Mouse (Mus musculus): Measurements from ENCODE around the gene Arhgdia. TPM values are rescaled to one million over a fixed set of nuclear protein-coding genes. Genes with fewer than 3 reads are reported as not detected.
A peak's percentile ranks its signal among the peaks of the same experiment; 100 is the strongest.

Arhgdia gene
- polyA plus RNA-seq, 1 experiment from 2014 or later = 777 TPM

DNA sequence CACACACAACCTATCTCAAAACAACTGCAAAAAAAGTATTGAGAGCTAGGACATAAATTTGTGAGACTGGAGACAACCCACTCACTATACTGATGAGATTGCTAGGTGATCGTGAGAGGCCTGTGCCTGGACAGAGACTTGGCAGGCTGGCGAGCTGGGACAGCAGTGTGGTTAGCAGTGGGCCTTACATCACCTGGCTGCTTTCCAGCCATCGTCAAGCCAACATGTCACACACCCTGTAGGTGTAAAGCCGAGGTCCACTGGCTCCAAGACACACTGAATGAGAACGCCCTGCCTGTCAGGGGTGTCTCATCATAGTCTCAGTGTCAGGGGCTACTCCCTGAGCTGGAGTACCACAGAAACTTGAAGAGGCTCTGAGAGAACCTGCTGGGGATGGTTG, 28.7 kb downstream of the Arhgdia start:
- DNase-seq (ENCODE audit: low spot score) = no peak
- Histone ChIP-seq H3K36me3 (0 out of 2 replicates have a peak, but pooled peaks cover 2% of the 10 kb centered on the region), H3K27me3 (ENCODE audit: low read depth, poor library complexity, severe bottlenecking) (no peaks in the 10 kb centered on the region), H3K4me3 (no peak overlapping the region), H3K27ac (replicated peaks) (no peak overlapping the region), H3K9me3 (replicated peaks) (0 out of 2 replicates have a peak, but pooled peaks cover 11% of the 10 kb centered on the region), H3K4me1 (peaks cover 31% of the 10 kb centered on the region)
- 81% methylated on average over 5 of the region's 5 CpGs for WGBS

DNA sequence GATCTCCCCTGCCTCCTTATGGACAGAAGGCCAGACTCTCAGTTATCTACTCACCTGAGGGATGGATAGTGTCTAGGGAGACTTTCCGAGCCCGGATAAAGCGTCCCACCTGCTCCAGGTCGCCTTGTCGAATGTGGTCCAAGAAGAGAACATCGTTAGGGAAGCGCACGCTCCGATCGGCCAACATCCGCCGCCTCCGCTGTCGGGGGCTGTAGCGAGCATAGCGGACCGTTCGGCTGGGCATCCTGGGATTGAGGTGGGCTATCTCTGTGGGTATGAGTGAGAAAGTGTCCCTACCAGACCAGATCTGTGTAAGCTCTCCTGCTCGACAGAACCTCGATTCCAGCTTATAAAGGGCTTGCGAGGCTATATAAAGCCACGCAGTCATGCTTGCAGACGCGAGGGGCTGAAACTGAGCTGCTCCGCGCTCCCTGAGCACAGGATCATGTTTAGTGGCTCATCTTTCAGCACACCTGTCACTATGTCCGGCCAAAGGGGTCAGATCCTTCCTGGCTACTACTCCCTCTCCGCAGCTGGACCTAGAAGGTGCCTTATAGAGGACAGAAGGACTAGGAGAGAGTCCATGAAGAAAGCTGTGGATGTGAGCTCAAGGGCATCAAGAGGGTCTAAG, 30.5 kb downstream of the Arhgdia start, which contains the start of gene Ppp1r27:
Gene Ppp1r27 (minus strand): TSS at position 323 of the 631 bp plus-strand sequence.
- Histone ChIP-seq H3K36me3 (peaks cover 15% of the 10 kb centered on the region), H3K9me3 (replicated peaks) (no peaks in the 10 kb centered on the region), H3K4me3 (peak within 1 kb of the TSS; percentile 100), H3K27me3 (ENCODE audit: low read depth, poor library complexity, severe bottlenecking) (no peaks in the 10 kb centered on the region), H3K4me1 (peaks cover 35% of the 10 kb centered on the region), H3K27ac (replicated peaks) (peak within 1 kb of the TSS; percentile 96)
- no peak for DNase-seq (ENCODE audit: low spot score)
- 95% methylated on average over 28 of the region's 28 CpGs for WGBS

DNA sequence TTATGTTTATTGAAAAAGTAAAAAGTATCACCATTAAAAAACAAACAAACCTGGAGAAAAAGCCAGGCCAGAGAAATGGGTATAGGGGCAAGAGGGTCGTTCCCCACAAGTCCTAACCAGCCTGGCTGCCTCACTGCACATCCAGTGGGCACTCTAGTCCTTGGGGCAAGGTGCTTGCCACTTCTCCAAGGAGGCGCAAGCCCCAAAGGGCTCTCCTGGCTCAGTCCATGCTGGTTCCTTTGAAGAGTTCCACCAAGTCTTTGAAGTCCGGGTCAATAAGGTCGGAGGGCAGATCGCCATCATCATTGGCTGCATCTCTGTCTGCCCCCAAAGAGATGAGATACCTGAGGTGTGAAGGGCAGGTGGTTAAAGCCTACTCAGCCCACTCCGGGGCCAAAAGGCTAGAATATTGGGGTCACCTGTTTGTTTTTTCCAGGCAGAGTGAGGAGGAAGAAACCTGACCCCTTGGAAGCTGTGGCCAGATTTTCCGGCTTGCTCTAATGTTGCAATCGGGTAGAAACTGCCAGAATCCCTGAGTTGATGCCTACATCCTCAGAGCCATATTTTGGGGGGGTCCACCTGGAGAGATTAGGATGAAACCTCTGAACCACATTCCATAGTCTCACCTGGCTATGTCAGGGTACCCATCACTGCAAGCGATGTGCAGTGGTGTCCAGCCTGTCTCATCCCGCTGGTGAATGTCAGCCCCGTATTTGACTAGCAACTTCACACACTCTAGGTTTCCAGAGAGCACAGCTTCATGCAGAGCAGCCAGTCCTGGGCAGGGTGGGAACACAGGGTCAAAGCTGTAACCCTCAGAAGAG, 31.2 kb downstream of the Arhgdia start:
- Histone ChIP-seq H3K9me3 (replicated peaks) (no peaks in the 10 kb centered on the region), H3K27ac (replicated peaks) (peak overlapping the region; percentile 96), H3K4me1 (peaks cover 35% of the 10 kb centered on the region), H3K27me3 (ENCODE audit: low read depth, poor library complexity, severe bottlenecking) (no peaks in the 10 kb centered on the region), H3K36me3 (peaks cover 22% of the 10 kb centered on the region), H3K4me3 (peak overlapping the region; percentile 100)
- no peak for DNase-seq (ENCODE audit: low spot score)
- WGBS = 81% methylated on average over 11 of the region's 11 CpGs

DNA sequence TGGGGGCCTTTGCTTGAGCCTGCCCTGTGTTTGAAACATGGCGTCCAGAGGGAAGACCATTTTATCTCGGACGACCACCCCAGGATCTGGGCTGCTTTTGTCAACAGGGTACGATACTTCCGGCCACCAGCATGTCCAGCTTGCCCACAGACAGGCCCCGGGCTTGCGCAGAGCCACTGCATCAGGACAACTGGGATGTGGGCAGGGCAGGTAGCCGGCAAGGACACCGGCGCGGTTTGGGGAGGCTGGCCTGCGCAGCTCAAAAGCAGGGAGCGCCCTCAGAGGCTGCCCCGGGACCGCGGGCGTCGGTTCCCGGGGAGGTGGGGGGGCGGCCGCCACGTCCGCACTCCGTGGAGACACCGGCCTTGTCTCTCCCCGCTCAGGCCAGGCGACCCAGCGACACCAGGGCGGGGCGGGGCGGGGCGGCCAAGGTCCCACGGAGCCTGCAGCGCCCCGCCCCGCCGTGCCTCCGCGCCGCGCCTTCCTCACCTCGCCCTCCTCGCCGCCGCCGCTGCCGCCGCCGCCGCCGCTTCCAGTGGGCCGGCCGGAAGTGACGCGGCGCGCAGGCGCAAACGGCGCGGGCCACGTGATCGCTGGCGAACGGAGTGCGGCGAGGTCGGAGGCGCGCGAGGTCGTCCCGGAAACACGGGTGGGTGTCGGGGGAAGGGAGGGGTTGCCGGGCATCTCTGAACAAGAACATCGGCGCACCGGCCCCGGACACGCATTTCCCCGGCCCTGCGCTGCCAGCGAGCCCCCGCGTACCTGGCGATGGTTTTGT, 32.1 kb downstream of the Arhgdia start, which contains the start of gene Mcrip1:
Gene Mcrip1 (minus strand): TSS at position 560 of the 778 bp plus-strand sequence.
- no peaks in the 10 kb centered on the region for H3K27me3 ChIP-seq (ENCODE audit: low read depth, poor library complexity, severe bottlenecking)

DNA sequence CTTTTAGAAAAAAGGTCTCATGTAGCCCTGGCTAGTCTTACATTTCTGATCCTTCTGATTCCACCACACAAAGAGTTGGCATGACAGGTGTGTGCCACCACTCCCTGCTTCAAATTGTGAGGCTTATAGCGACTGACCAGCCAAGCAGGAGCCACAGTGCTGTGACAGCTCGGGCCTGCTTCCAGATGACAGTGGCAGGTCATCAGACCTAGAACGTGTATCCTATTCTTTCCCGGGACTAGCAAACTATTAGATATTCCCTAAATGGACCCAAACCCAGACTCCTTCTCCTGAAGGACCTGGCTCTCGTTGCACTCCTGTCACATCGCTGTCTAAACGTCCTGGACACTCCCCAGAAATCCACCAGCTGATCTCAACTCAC, 32.6 kb downstream of the Arhgdia start:
- WGBS = 35% methylated on average over 7 of the region's 7 CpGs

More for the DNA sequence above, 32.1 kb downstream of the Arhgdia start, which contains the start of gene Mcrip1:
- Histone ChIP-seq H3K9me3 (replicated peaks) (no peaks in the 10 kb centered on the region), H3K4me3 (peak within 1 kb of the TSS; percentile 100), H3K27ac (replicated peaks) (peak within 1 kb of the TSS; percentile 96), H3K4me1 (peaks cover 35% of the 10 kb centered on the region), H3K36me3 (peaks cover 30% of the 10 kb centered on the region)
- under 1% methylated on average over 85 of the region's 87 CpGs for WGBS
- peak; percentile 89 for DNase-seq (ENCODE audit: low spot score)

DNA sequence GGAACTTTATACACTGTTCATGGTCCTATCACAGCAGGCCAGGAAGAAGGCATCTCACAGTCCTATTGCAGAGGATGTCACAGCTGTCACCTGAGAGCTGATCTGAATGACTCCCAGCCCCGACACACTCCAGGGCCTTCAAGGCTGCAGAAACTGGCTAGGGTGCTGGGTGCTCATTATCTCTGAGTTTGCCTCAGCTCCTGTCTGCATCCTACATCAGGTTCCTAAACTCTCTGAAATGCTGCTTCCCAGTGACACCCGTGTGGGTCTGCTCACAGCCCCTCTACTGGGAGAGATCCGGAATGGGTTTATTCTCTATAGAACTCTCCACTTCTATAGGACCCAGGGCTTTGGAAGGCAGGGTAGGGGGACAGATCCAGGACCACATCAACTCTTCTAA, 33.2 kb downstream of the Arhgdia start:
- no peak for DNase-seq (ENCODE audit: low spot score)
- Histone ChIP-seq H3K27ac (replicated peaks) (peak overlapping the region; percentile 96; the same call in 1 of the 2 replicates), H3K9me3 (replicated peaks) (no peaks in the 10 kb centered on the region), H3K27me3 (ENCODE audit: low read depth, poor library complexity, severe bottlenecking) (no peaks in the 10 kb centered on the region), H3K4me3 (peak overlapping the region; percentile 100), H3K4me1 (peaks cover 35% of the 10 kb centered on the region), H3K36me3 (peaks cover 42% of the 10 kb centered on the region)
- 88% methylated on average over 3 of the region's 3 CpGs for WGBS

More for the DNA sequence above, 32.6 kb downstream of the Arhgdia start:
- peak overlapping the region; percentile 100 for H3K4me3 ChIP-seq
- no peak for DNase-seq (ENCODE audit: low spot score)
- H3K4me1 ChIP-seq = peaks cover 35% of the 10 kb centered on the region
- H3K27me3 ChIP-seq (ENCODE audit: low read depth, poor library complexity, severe bottlenecking) = no peaks in the 10 kb centered on the region
- H3K9me3 ChIP-seq (replicated peaks) = no peaks in the 10 kb centered on the region
- H3K36me3 ChIP-seq = peaks cover 36% of the 10 kb centered on the region
- peak overlapping the region; percentile 96 for H3K27ac ChIP-seq (replicated peaks)

DNA sequence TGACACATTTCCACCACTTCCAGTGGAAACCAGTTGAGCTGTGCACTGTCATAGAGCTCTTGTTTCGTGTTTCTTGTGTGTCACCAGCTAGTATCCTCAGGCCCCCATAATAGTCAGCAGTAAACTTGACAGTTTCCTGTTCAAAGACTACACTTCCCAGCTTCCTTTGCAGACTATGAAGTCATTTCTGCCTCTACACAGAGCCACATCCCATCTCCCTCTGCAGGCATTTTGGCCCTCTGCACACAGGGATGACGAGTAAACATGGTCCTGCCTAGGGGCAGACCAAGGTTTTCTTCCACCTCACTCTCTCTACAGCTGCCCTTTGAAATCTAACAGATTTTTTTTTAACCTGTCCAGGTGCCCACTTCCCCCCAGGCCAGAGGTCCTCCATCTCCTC, 34.0 kb downstream of the Arhgdia start:
- peaks cover 35% of the 10 kb centered on the region for H3K4me1 ChIP-seq
- no peaks in the 10 kb centered on the region for H3K9me3 ChIP-seq (replicated peaks)
- H3K4me3 ChIP-seq = peak overlapping the region; percentile 100; the same call in 1 of the 2 replicates
- WGBS = 74% methylated on average over 2 of the region's 2 CpGs
- peaks cover 49% of the 10 kb centered on the region for H3K36me3 ChIP-seq
- H3K27ac ChIP-seq (replicated peaks) = no peak overlapping the region
- no peaks in the 10 kb centered on the region for H3K27me3 ChIP-seq (ENCODE audit: low read depth, poor library complexity, severe bottlenecking)
- DNase-seq (ENCODE audit: low spot score) = no peak

DNA sequence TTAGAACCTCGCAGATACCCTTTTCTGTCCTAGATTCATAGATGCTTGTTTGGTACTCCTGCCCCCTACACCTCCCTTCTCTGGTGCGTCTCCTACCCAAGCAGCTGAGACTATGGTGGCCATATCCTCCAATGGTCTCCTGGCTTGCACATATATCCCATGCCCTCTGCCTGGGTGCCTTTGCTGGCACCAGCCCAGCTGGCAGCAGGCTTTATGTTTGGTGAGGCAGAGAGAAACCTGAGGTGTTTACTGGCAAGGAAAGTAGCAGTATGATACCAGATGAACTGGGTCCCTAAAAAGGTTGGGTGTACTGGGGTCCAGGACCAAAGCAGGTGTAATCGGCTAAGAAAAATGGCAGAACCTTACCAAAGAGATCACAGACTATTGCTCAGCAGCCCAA, 35.5 kb downstream of the Arhgdia start:
- Histone ChIP-seq H3K36me3 (peaks cover 57% of the 10 kb centered on the region), H3K27me3 (ENCODE audit: low read depth, poor library complexity, severe bottlenecking) (no peaks in the 10 kb centered on the region), H3K4me1 (peaks cover 35% of the 10 kb centered on the region), H3K4me3 (no peak overlapping the region), H3K27ac (replicated peaks) (no peak overlapping the region), H3K9me3 (replicated peaks) (no peaks in the 10 kb centered on the region)
- no peak for DNase-seq (ENCODE audit: low spot score)
- 89% methylated on average over 3 of the region's 3 CpGs for WGBS

DNA sequence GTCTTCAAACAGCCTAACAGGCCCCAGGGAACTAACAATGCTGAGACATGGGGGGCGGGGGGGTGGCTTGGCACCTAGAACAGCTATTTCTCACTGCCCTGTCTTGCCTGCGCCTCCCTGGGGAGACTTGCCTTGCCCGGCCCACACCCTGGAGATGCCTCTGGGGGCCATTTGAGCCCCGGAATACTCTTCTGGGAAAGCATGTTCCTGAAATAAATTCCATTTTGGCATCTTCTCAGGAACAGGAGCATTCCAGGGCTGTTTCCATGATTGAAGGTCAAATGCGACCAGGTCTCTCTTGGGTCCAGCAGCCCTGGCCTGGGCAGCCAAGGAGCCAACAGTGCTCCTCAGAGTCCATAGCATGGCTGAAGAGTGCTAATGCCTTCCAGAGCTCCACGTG, 39.0 kb downstream of the Arhgdia start:
- WGBS = 85% methylated on average over 6 of the region's 6 CpGs
- H3K27me3 ChIP-seq (ENCODE audit: low read depth, poor library complexity, severe bottlenecking) = no peaks in the 10 kb centered on the region

DNA sequence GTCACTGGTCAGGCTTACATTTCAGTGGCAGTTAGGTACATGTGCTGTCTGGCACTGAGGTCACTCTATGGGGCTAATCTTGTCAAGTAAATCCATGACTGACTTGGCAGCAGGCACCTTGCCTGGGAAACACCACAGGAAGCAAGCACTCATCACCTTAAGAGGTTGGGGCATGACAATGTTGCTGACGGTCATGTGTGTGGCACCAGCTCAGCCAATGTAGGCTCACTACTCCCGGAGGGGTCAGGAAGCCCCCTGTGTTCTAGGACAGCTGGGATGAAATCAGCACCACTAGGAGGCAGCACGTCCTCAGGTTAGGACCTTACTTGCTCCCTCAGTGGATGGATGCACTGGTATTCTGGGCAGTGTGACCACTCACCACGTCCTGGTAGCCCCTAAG, 39.5 kb downstream of the Arhgdia start:
- Histone ChIP-seq H3K36me3 (peaks cover 50% of the 10 kb centered on the region), H3K9me3 (replicated peaks) (no peaks in the 10 kb centered on the region), H3K27ac (replicated peaks) (no peak overlapping the region), H3K27me3 (ENCODE audit: low read depth, poor library complexity, severe bottlenecking) (0 out of 2 replicates have a peak, but pooled peaks cover 2% of the 10 kb centered on the region), H3K4me3 (no peak overlapping the region; the same call in 1 of the 2 replicates), H3K4me1 (peaks cover 27% of the 10 kb centered on the region)
- no peak for DNase-seq (ENCODE audit: low spot score)
- WGBS = 36% methylated on average over 4 of the region's 4 CpGs

More for the DNA sequence above, 39.0 kb downstream of the Arhgdia start:
- H3K9me3 ChIP-seq (replicated peaks) = no peaks in the 10 kb centered on the region
- H3K4me3 ChIP-seq = no peak overlapping the region; the same call in 1 of the 2 replicates
- H3K36me3 ChIP-seq = peaks cover 55% of the 10 kb centered on the region
- H3K27ac ChIP-seq (replicated peaks) = no peak overlapping the region
- no peak for DNase-seq (ENCODE audit: low spot score)
- H3K4me1 ChIP-seq = peaks cover 27% of the 10 kb centered on the region

DNA sequence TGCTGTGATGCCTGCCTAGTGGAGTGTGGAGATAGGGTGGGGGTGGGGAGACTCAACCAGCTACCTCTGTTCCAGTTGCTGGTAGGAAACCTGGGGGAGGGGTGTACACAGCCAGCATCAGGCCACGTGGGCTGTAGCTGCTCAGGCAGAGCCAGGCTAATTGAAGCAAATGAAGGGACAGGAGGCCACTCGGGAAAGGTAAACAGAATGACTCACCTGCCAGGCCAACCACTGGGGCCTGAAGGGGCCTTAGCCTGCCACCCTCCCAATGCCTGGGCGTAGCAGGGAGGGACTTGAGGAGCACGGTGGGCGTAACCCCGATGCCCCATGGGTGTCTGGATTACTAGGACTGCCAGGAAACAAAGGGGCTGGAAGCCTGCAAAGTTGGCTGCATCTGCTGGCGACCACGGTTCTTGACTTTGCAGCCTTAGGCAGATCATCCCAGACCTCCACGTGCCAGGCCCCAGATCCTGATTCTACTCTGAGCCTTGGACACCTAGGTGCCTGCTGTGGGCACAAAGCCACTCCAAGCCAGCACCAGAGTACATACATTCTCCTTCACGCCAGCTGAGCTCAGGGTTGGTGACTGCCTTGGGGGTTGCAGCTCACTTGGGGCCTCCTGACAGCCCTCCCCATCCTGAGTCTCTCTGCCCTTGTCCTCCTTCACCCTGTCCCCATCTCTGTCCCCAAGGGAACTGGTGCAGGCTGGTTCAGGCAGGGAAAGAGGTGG, 42.0 kb downstream of the Arhgdia start:
- WGBS = 21% methylated on average over 10 of the region's 10 CpGs
- H3K9me3 ChIP-seq (replicated peaks) = no peaks in the 10 kb centered on the region
- H3K4me3 ChIP-seq = peak overlapping the region; percentile 22; the same call in 1 of the 2 replicates
- H3K36me3 ChIP-seq = peaks cover 27% of the 10 kb centered on the region
- peak overlapping the region; percentile 79 for H3K27ac ChIP-seq (replicated peaks)
- H3K4me1 ChIP-seq = peaks cover 27% of the 10 kb centered on the region
- no peak for DNase-seq (ENCODE audit: low spot score)
- peaks cover 11% of the 10 kb centered on the region; the same call in 1 of the 2 replicates for H3K27me3 ChIP-seq (ENCODE audit: low read depth, poor library complexity, severe bottlenecking)

DNA sequence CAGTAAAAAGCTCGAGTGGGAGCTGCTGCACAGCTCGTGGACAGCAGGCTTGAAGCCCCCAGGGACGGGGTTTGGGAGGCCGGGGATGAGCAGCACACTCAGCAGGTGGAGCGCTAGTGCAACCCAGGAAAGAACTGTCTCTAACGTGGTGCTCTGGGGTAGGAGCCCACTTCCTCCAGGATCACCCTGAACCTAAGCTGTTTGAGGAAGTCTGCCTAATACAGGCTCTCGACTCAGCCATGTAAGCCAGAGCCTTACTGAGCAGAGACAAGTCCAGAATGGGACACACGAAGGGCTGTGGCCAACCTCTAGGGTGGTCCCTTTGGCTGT, 42.5 kb downstream of the Arhgdia start:
- Histone ChIP-seq H3K9me3 (replicated peaks) (no peaks in the 10 kb centered on the region), H3K36me3 (peaks cover 22% of the 10 kb centered on the region), H3K4me3 (no peak overlapping the region), H3K4me1 (peaks cover 27% of the 10 kb centered on the region), H3K27ac (replicated peaks) (peak overlapping the region; percentile 79), H3K27me3 (ENCODE audit: low read depth, poor library complexity, severe bottlenecking) (peaks cover 12% of the 10 kb centered on the region)
- 53% methylated on average over 8 of the region's 8 CpGs for WGBS
- no peak for DNase-seq (ENCODE audit: low spot score)
